Mouse (Mus musculus) liver, postnatal 0 days (tissue): ENCODE results near the gene Ccdc93.

Experiments
- CTCF ChIP-seq: sonication (generic); IDR thresholded peaks from 2 replicates; pipeline ENCODE4 v1.5.1; 2016; ENCODE audit warnings: antibody characterized with exemption, low read depth
- EP300 ChIP-seq: IDR thresholded peaks from 2 replicates; pipeline ENCODE4 v1.6.1; 2016; ENCODE audit warnings: antibody characterized with exemption, low read depth, mild to moderate bottlenecking

DNA sequence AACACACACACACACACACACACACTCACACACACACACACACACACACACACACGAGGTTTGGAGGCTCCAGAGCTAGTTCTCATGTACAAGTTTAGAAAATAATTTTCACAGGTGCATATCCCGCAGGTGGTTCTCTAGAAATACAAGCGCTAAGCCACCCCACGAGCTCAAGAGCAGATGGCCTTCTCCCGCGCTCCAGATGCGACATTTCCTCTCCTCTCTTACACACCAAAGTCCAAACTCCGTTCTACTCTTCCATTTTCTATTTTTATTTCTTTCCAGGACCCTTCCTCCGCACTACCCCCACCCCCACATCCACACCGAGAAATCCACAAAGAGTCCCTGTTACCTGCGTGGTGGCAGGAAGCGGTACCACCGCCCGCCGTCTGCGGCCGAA is 96.2 kb downstream of the Ccdc93 start:
- TF ChIP-seq CTCF (no peak), EP300 (no peak)
